Mouse (Mus musculus) neural tube, embryonic 15.5 days (tissue): Measurements from ENCODE around the gene Ppp1r2. TPM values are rescaled to one million over a fixed set of nuclear protein-coding genes. Genes with fewer than 3 reads are reported as not detected.

Source experiments
- microRNA-seq: library from miRNA; unstranded; fragments of <30 nt; microRNA quantifications from one replicate; pipeline ENCODE4, GENCODE M21; 2017
- polyA plus RNA-seq: library from polyadenylated mRNA; unstranded; fragments of >200 nt; fragmentation: Nextera tagmentation; extraction: Ambion mirVana; gene quantifications from 2 replicates; pipeline ENCODE4 v1.2.1, GENCODE M21; 2015

Ppp1r2 gene
- polyA plus RNA-seq, 1 experiment from 2014 or later, result 123 TPM

Small RNA genes within 50 kb of the gene (microRNA-seq; reads per million reads assigned to microRNA genes)
- gene Gm27415, result not detected

Other genes starting within 250 kb of the Ppp1r2 start
- 16.3 and 17.8 TPM in 2 replicates for gene Xxylt1, start 193.8 kb downstream of the Ppp1r2 start, polyA plus RNA-seq
- gene Acap2, start 74.0 kb downstream of the Ppp1r2 start, polyA plus RNA-seq, result 10.4 and 11.3 TPM in 2 replicates
- 48.8 and 54.0 TPM in 2 replicates for gene Apod, start 39.5 kb upstream of the Ppp1r2 start, polyA plus RNA-seq
- gene Bdh1, start 147.0 kb upstream of the Ppp1r2 start, polyA plus RNA-seq, result 123 and 143 TPM in 2 replicates